Mouse (Mus musculus) c-Kit-negative CD71-positive TER-119-positive erythroid progenitor cells, embryonic 14.5 days (primary cell): ENCODE data around the gene Rbms3.

ENCODE experiments used
- DNase-seq: peaks from one replicate; pipeline ENCODE4 v3.0.0-alpha.2; 2013; ENCODE audit warnings: low read depth, low spot score

Rbms3 gene

GRCm38 (mm10) chr9:117375776-117376175 lies 253.9 kb downstream of the Rbms3 start:
- no peak for DNase-seq

GRCm38 (mm10) chr9:117373164-117373741 lies 256.5 kb downstream of the Rbms3 start:
- DNase-seq: no peak

- no peak for DNase-seq
Observed at GRCm38 (mm10) chr9:117371980-117372379, 257.7 kb downstream of the Rbms3 start.

- no peak for DNase-seq
Observed at GRCm38 (mm10) chr9:117370086-117370485, 259.6 kb downstream of the Rbms3 start.

GRCm38 (mm10) chr9:117368016-117368415 lies 261.7 kb downstream of the Rbms3 start:
- no peak for DNase-seq

GRCm38 (mm10) chr9:117364610-117365009 lies 265.1 kb downstream of the Rbms3 start:
- DNase-seq: no peak

- DNase-seq: no peak
Observed at GRCm38 (mm10) chr9:117361431-117361830, 268.3 kb downstream of the Rbms3 start.

- DNase-seq: no peak
Observed at GRCm38 (mm10) chr9:117356764-117357442, 272.8 kb downstream of the Rbms3 start.

- no peak for DNase-seq
Observed at GRCm38 (mm10) chr9:117355501-117355900, 274.2 kb downstream of the Rbms3 start.

- no peak for DNase-seq
Observed at GRCm38 (mm10) chr9:117342336-117342735, 287.4 kb downstream of the Rbms3 start.

GRCm38 (mm10) chr9:117330681-117331080 lies 299.0 kb downstream of the Rbms3 start:
- no peak for DNase-seq

- DNase-seq: no peak
Observed at GRCm38 (mm10) chr9:117319271-117319670, 310.4 kb downstream of the Rbms3 start.

GRCm38 (mm10) chr9:117318461-117318860 lies 311.3 kb downstream of the Rbms3 start:
- DNase-seq: no peak

GRCm38 (mm10) chr9:117317251-117317650 lies 312.5 kb downstream of the Rbms3 start:
- no peak for DNase-seq

- no peak for DNase-seq
Observed at GRCm38 (mm10) chr9:117313642-117314041, 316.1 kb downstream of the Rbms3 start.

- DNase-seq: no peak
Observed at GRCm38 (mm10) chr9:117309809-117310208, 319.9 kb downstream of the Rbms3 start.

GRCm38 (mm10) chr9:117298991-117299390 lies 330.7 kb downstream of the Rbms3 start:
- no peak for DNase-seq

- DNase-seq: no peak
Observed at GRCm38 (mm10) chr9:117297662-117298531, 331.8 kb downstream of the Rbms3 start.

GRCm38 (mm10) chr9:117291066-117291850 lies 338.5 kb downstream of the Rbms3 start:
- DNase-seq: no peak

- DNase-seq: no peak
Observed at GRCm38 (mm10) chr9:117274846-117275245, 354.9 kb downstream of the Rbms3 start.

GRCm38 (mm10) chr9:117259614-117260013 lies 370.1 kb downstream of the Rbms3 start:
- DNase-seq: no peak

GRCm38 (mm10) chr9:117253361-117253760 lies 376.4 kb downstream of the Rbms3 start:
- no peak for DNase-seq
